Mouse (Mus musculus): ENCODE data around the gene Retreg1. TPM values are rescaled to one million over a fixed set of nuclear protein-coding genes. Genes with fewer than 3 reads are reported as not detected.

Retreg1 gene
- polyA plus RNA-seq, 1 experiment = 36.0 TPM

- no peak overlapping the region for H3K4me3 ChIP-seq (ENCODE audit: insufficient read depth, low read depth, low read length)
- WGBS = 32% methylated on average over 7 of the region's 7 CpGs
- H3K27me3 ChIP-seq (replicated peaks; ENCODE audit: control insufficient read depth, insufficient read depth, low read length) = no peaks in the 10 kb centered on the region
- H3K36me3 ChIP-seq (ENCODE audit: control insufficient read depth, insufficient read depth, low read length) = no peaks in the 10 kb centered on the region
- H3K4me1 ChIP-seq (ENCODE audit: control insufficient read depth, insufficient read depth, low read length) = peaks cover 33% of the 10 kb centered on the region; the same call in 1 of the 2 replicates
- TF ChIP-seq POLR2A (IDR thresholded peaks at IDR 0.05; ENCODE audit: low read depth, low read length) = no peak
- no peak for TF ChIP-seq CTCF (conservative IDR thresholded peaks at IDR 0.05; ENCODE audit: insufficient read depth, insufficient read length, low read depth, low read length)
- peak; percentile 28 for DNase-seq
- H3K27ac ChIP-seq (ENCODE audit: insufficient read depth, low read depth, low read length) = peak overlapping the region; percentile 81
Observed at GRCm38 (mm10) chr15:25877798-25878197, 34.8 kb downstream of the Retreg1 start.

- TF ChIP-seq POLR2A (IDR thresholded peaks at IDR 0.05; ENCODE audit: low read depth, low read length) (no peak), CTCF (conservative IDR thresholded peaks at IDR 0.05; ENCODE audit: insufficient read depth, insufficient read length, low read depth, low read length) (no peak)
Observed at GRCm38 (mm10) chr15:25879229-25879628, 36.2 kb downstream of the Retreg1 start.

GRCm38 (mm10) chr15:25880192-25880591 lies 37.2 kb downstream of the Retreg1 start:
- no peak overlapping the region for H3K27ac ChIP-seq (ENCODE audit: insufficient read depth, low read depth, low read length)
- H3K4me3 ChIP-seq (ENCODE audit: insufficient read depth, low read depth, low read length) = no peak overlapping the region
- no peaks in the 10 kb centered on the region for H3K36me3 ChIP-seq (ENCODE audit: control insufficient read depth, insufficient read depth, low read length)
- DNase-seq = no peak
- WGBS = 87% methylated on average over 5 of the region's 5 CpGs
- TF ChIP-seq CTCF (conservative IDR thresholded peaks at IDR 0.05; ENCODE audit: insufficient read depth, insufficient read length, low read depth, low read length) (no peak), POLR2A (IDR thresholded peaks at IDR 0.05; ENCODE audit: low read depth, low read length) (no peak)
- no peaks in the 10 kb centered on the region for H3K27me3 ChIP-seq (replicated peaks; ENCODE audit: control insufficient read depth, insufficient read depth, low read length)
- H3K4me1 ChIP-seq (ENCODE audit: control insufficient read depth, insufficient read depth, low read length) = peaks cover 40% of the 10 kb centered on the region; the same call in 1 of the 2 replicates

More at GRCm38 (mm10) chr15:25879229-25879628, 36.2 kb downstream of the Retreg1 start:
- Histone ChIP-seq H3K4me1 (ENCODE audit: control insufficient read depth, insufficient read depth, low read length) (peaks cover 36% of the 10 kb centered on the region; the same call in 1 of the 2 replicates), H3K4me3 (ENCODE audit: insufficient read depth, low read depth, low read length) (no peak overlapping the region), H3K36me3 (ENCODE audit: control insufficient read depth, insufficient read depth, low read length) (no peaks in the 10 kb centered on the region), H3K27me3 (replicated peaks; ENCODE audit: control insufficient read depth, insufficient read depth, low read length) (no peaks in the 10 kb centered on the region), H3K27ac (ENCODE audit: insufficient read depth, low read depth, low read length) (peak overlapping the region; percentile 15; the same call in 1 of the 2 replicates)
- DNase-seq = peak; percentile 47
- 36% methylated on average over 6 of the region's 6 CpGs for WGBS

- TF ChIP-seq CTCF (conservative IDR thresholded peaks at IDR 0.05; ENCODE audit: insufficient read depth, insufficient read length, low read depth, low read length) (no peak), POLR2A (IDR thresholded peaks at IDR 0.05; ENCODE audit: low read depth, low read length) (no peak)
Observed at GRCm38 (mm10) chr15:25882002-25882401, 39.0 kb downstream of the Retreg1 start.

GRCm38 (mm10) chr15:25884416-25884958 lies 41.5 kb downstream of the Retreg1 start:
- no peak for TF ChIP-seq CTCF (conservative IDR thresholded peaks at IDR 0.05; ENCODE audit: insufficient read depth, insufficient read length, low read depth, low read length)
- TF ChIP-seq POLR2A (IDR thresholded peaks at IDR 0.05; ENCODE audit: low read depth, low read length) = no peak
- no peak overlapping the region for H3K4me3 ChIP-seq (ENCODE audit: insufficient read depth, low read depth, low read length)
- no peaks in the 10 kb centered on the region for H3K36me3 ChIP-seq (ENCODE audit: control insufficient read depth, insufficient read depth, low read length)
- no peak for DNase-seq
- H3K27me3 ChIP-seq (replicated peaks; ENCODE audit: control insufficient read depth, insufficient read depth, low read length) = no peaks in the 10 kb centered on the region
- H3K4me1 ChIP-seq (ENCODE audit: control insufficient read depth, insufficient read depth, low read length) = peaks cover 26% of the 10 kb centered on the region
- WGBS = 77% methylated on average over 14 of the region's 14 CpGs
- no peak overlapping the region for H3K27ac ChIP-seq (ENCODE audit: insufficient read depth, low read depth, low read length)

More at GRCm38 (mm10) chr15:25882002-25882401, 39.0 kb downstream of the Retreg1 start:
- peak; percentile 72 for DNase-seq
- Histone ChIP-seq H3K4me1 (ENCODE audit: control insufficient read depth, insufficient read depth, low read length) (peaks cover 37% of the 10 kb centered on the region), H3K27me3 (replicated peaks; ENCODE audit: control insufficient read depth, insufficient read depth, low read length) (no peaks in the 10 kb centered on the region), H3K27ac (ENCODE audit: insufficient read depth, low read depth, low read length) (no peak overlapping the region), H3K4me3 (ENCODE audit: insufficient read depth, low read depth, low read length) (no peak overlapping the region), H3K36me3 (ENCODE audit: control insufficient read depth, insufficient read depth, low read length) (no peaks in the 10 kb centered on the region)
- 45% methylated on average over 4 of the region's 4 CpGs for WGBS

- peak overlapping the region; percentile 83 for H3K27ac ChIP-seq (ENCODE audit: insufficient read depth, low read depth, low read length)
- peak; percentile 96 for DNase-seq
Observed at GRCm38 (mm10) chr15:25886581-25887011, 43.6 kb downstream of the Retreg1 start.

GRCm38 (mm10) chr15:25889927-25890326 lies 46.9 kb downstream of the Retreg1 start:
- no peak overlapping the region for H3K4me3 ChIP-seq (ENCODE audit: insufficient read depth, low read depth, low read length)
- no peak for TF ChIP-seq CTCF (conservative IDR thresholded peaks at IDR 0.05; ENCODE audit: insufficient read depth, insufficient read length, low read depth, low read length)
- TF ChIP-seq POLR2A (IDR thresholded peaks at IDR 0.05; ENCODE audit: low read depth, low read length) = no peak
- 37% methylated on average over 5 of the region's 5 CpGs for WGBS
- no peaks in the 10 kb centered on the region for H3K27me3 ChIP-seq (replicated peaks; ENCODE audit: control insufficient read depth, insufficient read depth, low read length)
- DNase-seq = no peak
- peaks cover 31% of the 10 kb centered on the region for H3K4me1 ChIP-seq (ENCODE audit: control insufficient read depth, insufficient read depth, low read length)
- H3K36me3 ChIP-seq (ENCODE audit: control insufficient read depth, insufficient read depth, low read length) = no peaks in the 10 kb centered on the region
- peak overlapping the region; percentile 59; the same call in 1 of the 2 replicates for H3K27ac ChIP-seq (ENCODE audit: insufficient read depth, low read depth, low read length)

More at GRCm38 (mm10) chr15:25886581-25887011, 43.6 kb downstream of the Retreg1 start:
- Histone ChIP-seq H3K4me1 (ENCODE audit: control insufficient read depth, insufficient read depth, low read length) (peaks cover 39% of the 10 kb centered on the region), H3K36me3 (ENCODE audit: control insufficient read depth, insufficient read depth, low read length) (no peaks in the 10 kb centered on the region), H3K4me3 (ENCODE audit: insufficient read depth, low read depth, low read length) (no peak overlapping the region), H3K27me3 (replicated peaks; ENCODE audit: control insufficient read depth, insufficient read depth, low read length) (no peaks in the 10 kb centered on the region)
- 22% methylated on average over 6 of the region's 6 CpGs for WGBS
- TF ChIP-seq CTCF (conservative IDR thresholded peaks at IDR 0.05; ENCODE audit: insufficient read depth, insufficient read length, low read depth, low read length) (no peak), POLR2A (IDR thresholded peaks at IDR 0.05; ENCODE audit: low read depth, low read length) (no peak)
